Mouse (Mus musculus) heart, postnatal 0 days (tissue): ENCODE data around the gene Mael.

Source experiments
- CTCF ChIP-seq: IDR thresholded peaks from 2 replicates; pipeline ENCODE4 v1.5.1; 2016; ENCODE audit warnings: antibody characterized with exemption, control low read depth, low read depth
- EP300 ChIP-seq: IDR thresholded peaks from 2 replicates; pipeline ENCODE4 v1.6.1; 2016; ENCODE audit warnings: antibody characterized with exemption, low read depth

GRCm38 (mm10) chr1:166158664-166159063, 79.9 kb downstream of the Mael start:
- no peak for TF ChIP-seq CTCF
- no peak for TF ChIP-seq EP300
